Mouse (Mus musculus) thymus, adult 2 months (tissue): ENCODE measurements around the gene Cs.

Source experiments
- CTCF ChIP-seq: fragments of 200-500 bp; IDR thresholded peaks from 2 replicates; pipeline ENCODE4 v1.5.1; 2012; ENCODE audit warnings: mild to moderate bottlenecking, control low read depth, low read length, moderate library complexity, borderline replicate concordance; ENCODE audit not compliant: control insufficient read depth, poor library complexity, insufficient read depth; ENCODE audit errors: extremely low read depth
- POLR2A ChIP-seq: fragments of 200-500 bp; IDR thresholded peaks from 2 replicates; pipeline ENCODE4 v1.6.1; 2012; ENCODE audit warnings: mild to moderate bottlenecking, low read length, control low read depth, moderate library complexity; ENCODE audit not compliant: control insufficient read depth, poor library complexity, insufficient read depth; ENCODE audit errors: extremely low read depth

GRCm38 (mm10) chr10:128302785-128303125 is 34.8 kb upstream of the Cs start:
- no peak for TF ChIP-seq POLR2A
- TF ChIP-seq CTCF: no peak
